Mouse (Mus musculus) urinary bladder, postnatal 25 days (tissue): ENCODE data around the gene Rnf220.

Experiments
- DNase-seq: peaks from one replicate; pipeline ENCODE4 v3.0.0; 2022; ENCODE audit warnings: low spot score

Gene Rnf220

GRCm38 (mm10) chr4:117341282-117341681 lies 155.6 kb downstream of the Rnf220 start:
- no peak for DNase-seq

- DNase-seq = no peak
Observed at GRCm38 (mm10) chr4:117339796-117340195, 157.1 kb downstream of the Rnf220 start.

GRCm38 (mm10) chr4:117330836-117331475 lies 165.9 kb downstream of the Rnf220 start:
- no peak for DNase-seq

- DNase-seq = no peak
Observed at GRCm38 (mm10) chr4:117330132-117330531, 166.7 kb downstream of the Rnf220 start.

GRCm38 (mm10) chr4:117326915-117327314 lies 169.9 kb downstream of the Rnf220 start:
- no peak for DNase-seq

GRCm38 (mm10) chr4:117325076-117325475 lies 171.8 kb downstream of the Rnf220 start:
- DNase-seq = no peak

GRCm38 (mm10) chr4:117323515-117324344 lies 173.1 kb downstream of the Rnf220 start:
- DNase-seq = peak; percentile 32

GRCm38 (mm10) chr4:117321011-117321410 lies 175.8 kb downstream of the Rnf220 start:
- DNase-seq = no peak

- no peak for DNase-seq
Observed at GRCm38 (mm10) chr4:117318508-117318907, 178.3 kb downstream of the Rnf220 start.

GRCm38 (mm10) chr4:117317701-117318190 lies 179.1 kb downstream of the Rnf220 start:
- no peak for DNase-seq

- DNase-seq = no peak
Observed at GRCm38 (mm10) chr4:117316800-117317199, 180.1 kb downstream of the Rnf220 start.

- DNase-seq = no peak
Observed at GRCm38 (mm10) chr4:117314849-117315500, 181.9 kb downstream of the Rnf220 start.

- DNase-seq = no peak
Observed at GRCm38 (mm10) chr4:117313085-117313424, 183.8 kb downstream of the Rnf220 start.

GRCm38 (mm10) chr4:117312416-117313084 lies 184.3 kb downstream of the Rnf220 start:
- DNase-seq = no peak

- DNase-seq = no peak
Observed at GRCm38 (mm10) chr4:117311891-117312290, 185.0 kb downstream of the Rnf220 start.

- DNase-seq = no peak
Observed at GRCm38 (mm10) chr4:117309427-117309826, 187.4 kb downstream of the Rnf220 start.

- no peak for DNase-seq
Observed at GRCm38 (mm10) chr4:117307270-117307669, 189.6 kb downstream of the Rnf220 start.

GRCm38 (mm10) chr4:117305461-117305860 lies 191.4 kb downstream of the Rnf220 start:
- no peak for DNase-seq

GRCm38 (mm10) chr4:117304239-117305025 lies 192.4 kb downstream of the Rnf220 start:
- DNase-seq = no peak

- no peak for DNase-seq
Observed at GRCm38 (mm10) chr4:117303581-117304238, 193.1 kb downstream of the Rnf220 start.
